Mouse (Mus musculus) left cerebral cortex, adult 18-20 months (tissue): ENCODE measurements at regions not wholly inside any gene's neighbourhood (a gene's known extent, or its start where the extent isn't known, plus 50 kb on each side); places are given as distances from the start of the nearest gene placed in this dataset.
"Not testable (repeated sequence)": the region's sequence is repeated elsewhere in the genome, so short reads cannot be mapped to it uniquely, and the experiment has no call there.

Experiments
- DNase-seq, 2 experiments: peaks; one replicate each; pipeline ENCODE4 v3.0.0; 2021 to 2022; ENCODE audit warnings: low spot score in 2 of 2, mixed read lengths in 1 of 2

DNA sequence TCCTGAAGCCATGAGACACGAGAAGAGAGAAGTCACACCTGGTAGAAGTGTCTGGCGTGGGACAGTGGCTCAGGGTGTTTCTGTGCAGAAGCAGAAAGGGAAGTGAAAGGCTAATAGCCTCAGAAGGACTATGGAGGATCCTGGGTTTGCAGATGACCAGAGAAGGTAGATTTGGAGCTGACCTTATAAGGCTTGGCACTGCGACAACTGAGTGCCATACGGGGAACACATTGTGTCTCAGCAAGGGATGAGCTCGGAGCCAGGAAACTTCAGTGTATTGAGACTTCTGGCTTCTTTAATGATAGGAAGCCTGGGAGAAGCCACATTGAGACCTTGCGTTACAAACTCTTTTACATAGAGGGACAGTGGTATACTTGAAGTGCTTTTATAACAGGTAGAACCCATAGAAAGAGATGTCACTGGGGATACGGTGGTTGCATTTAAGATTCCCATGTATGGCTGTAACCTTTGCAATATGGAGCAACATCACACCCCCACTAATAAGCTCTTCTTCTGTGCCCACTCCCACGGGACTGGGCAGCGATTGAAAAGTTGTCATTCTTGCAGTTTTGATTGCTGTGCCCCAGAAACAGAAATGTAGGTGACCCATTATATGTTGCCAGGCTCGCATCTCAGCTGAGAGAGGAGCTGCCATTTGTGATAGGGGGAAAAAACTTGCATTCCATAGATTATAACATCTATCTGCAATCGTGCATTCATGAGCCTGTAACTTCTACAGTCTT is 61.8 kb upstream of the Dync1i1 start:
- DNase-seq = no peak

DNA sequence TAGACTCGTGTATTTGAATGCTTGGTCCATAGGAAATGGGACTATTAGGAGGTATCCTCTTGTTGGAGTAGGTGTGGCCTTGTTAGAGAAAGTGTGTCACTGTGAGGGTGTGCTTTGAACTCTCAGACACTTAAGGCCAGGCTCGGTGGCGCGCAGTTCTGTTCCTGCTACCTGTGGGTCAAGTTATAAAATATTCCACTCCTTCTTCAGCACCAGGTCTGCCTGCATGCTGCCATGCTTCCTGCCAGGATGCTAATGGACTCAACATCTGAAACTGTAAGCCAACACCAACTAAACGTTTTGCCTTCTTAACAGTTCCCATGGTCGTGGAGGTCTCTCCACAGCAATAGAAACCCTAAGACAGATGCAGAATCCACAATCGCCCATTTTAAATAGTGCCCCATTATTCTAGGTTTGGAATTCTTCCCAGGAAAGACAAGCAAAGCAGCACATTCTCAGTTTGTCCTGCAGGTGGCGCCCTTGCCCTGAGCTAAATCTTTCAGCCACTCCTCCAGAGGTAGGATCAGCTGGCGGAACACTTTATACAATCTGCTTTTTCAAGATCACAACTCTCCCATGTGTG is 80.2 kb upstream of the Dync1i1 start:
- DNase-seq = peak; percentile 79 to 84

DNA sequence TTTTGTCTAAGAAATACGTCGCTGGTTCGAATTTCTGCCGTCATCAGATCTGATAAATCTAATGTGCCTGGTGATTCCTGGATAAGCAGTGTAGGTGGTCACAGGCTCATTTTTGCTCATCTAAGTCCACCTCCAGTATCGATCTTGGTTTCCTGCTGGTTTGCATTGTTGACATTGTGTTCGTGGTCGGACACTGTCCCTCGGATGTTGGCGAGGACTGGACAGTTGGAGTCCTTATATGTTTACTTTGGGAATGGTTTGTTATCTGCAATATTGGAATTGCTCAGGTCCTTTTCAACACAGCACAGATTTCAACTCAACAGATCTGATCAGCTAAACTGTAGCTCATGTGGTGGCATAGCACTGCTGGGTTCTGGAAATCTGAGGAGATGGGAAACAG is 91.2 kb upstream of the Dync1i1 start:
- no peak for DNase-seq

DNA sequence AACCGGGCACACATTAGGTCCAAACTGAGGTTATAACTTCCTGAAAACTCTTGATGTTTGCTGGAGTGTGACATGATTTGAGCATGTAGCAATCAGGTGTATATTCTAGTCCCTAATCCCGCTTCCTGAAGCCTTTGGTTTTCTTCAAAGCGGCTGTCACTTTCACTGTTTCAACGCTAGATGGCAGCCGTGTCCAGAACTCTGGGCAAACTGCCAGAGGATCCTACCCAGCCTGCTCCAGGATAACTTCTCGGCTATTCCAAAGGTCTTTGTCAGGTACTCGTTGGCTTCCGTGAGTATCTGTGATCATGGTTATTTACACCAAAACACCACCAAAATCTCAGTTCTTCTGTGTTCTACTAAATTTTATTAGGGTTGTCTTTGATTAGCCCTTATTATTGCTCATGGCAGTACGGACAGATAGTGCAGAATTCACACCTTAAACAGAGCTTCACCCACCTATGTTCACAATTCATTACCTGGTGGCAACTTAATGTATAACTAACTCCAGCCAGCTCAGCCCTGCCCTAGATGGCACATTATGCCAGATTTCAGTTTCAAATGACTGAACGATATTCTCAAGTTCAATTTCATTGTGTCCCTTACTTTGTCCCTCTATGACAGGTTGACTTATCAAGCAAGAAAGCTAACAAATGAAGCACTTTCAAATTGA is 92.3 kb upstream of the Dync1i1 start:
- DNase-seq = peak; percentile 48 to 61

DNA sequence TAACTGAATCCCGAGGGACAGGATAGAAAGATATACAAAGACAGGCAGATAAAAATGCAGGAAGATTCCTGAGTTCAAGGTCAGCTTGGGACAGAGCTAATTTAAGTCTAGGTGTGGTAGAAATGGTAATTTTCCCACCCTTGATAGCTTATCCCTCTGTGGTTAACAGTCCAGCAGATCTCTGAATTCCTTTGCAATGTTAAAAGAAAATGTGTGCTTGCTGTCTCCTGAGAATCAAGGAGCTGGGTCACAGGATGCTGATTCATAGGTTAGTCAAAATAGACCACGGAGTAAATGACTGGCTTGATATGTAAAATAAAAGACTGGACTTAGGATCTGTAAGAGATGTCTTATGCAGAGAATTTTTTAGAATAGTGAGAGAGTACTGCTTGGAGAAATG is 101.4 kb upstream of the Dync1i1 start:
- DNase-seq = no peak

DNA sequence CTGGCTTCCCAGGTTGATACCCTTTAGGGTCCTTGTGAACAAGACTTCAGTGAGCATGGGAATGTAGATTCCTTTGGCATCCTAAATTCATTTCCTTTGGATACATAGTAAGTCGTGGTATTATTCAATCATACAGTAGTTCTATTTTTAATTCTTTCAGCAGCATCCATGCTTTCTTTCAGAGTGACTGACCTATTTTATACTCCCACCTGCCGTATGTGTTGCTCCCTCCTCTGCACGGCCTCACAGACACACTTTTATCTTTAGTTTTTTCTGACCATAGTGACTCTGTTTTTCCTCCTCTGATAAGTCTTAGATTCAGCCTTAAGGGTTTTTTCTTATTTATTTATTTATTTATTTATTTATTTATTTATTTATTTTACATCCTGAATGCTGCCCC is 103.9 kb upstream of the Dync1i1 start:
- peak in 1 of 2 experiments; percentile 18 for DNase-seq

DNA sequence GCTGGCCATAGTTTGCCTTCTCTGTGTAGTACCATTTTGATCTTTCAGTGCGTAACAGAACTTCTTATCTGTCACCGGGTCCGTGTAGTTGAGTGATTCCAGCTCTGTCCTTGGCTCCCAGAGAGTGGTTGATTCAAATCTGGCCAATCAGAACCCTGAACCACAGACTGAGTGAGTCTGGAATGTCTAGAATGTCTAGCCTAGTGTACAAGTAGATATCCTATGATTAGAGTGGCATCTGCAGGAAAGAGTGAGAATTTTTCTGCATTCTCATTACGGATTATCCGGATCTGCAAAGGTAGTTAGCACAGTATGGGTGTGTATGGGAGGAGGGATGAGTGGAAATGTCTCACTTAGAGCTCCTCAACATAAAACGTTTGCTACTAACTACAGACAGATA is 97.9 kb upstream of the Pdk4 start:
- no peak for DNase-seq

DNA sequence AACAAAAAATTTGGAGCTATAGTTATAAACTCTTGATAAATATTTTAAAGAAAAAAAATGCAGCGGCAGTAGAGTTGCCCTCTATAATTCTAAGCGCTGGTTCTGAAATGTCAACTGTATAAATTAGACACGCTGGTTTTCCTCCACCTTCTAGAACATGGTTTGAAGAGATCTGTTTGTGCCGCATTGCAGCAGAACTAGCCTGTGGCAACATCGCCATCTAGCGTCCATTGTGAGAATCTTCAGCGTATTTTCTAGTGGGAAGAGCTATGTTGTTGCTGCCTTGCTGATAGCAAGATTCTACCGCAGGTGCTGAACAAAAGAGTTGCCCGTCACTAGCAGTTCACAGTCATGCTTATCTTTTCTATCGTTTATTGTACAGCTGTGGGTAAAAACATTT is 93.5 kb upstream of the Pdk4 start:
- peak; percentile 62 to 68 for DNase-seq

DNA sequence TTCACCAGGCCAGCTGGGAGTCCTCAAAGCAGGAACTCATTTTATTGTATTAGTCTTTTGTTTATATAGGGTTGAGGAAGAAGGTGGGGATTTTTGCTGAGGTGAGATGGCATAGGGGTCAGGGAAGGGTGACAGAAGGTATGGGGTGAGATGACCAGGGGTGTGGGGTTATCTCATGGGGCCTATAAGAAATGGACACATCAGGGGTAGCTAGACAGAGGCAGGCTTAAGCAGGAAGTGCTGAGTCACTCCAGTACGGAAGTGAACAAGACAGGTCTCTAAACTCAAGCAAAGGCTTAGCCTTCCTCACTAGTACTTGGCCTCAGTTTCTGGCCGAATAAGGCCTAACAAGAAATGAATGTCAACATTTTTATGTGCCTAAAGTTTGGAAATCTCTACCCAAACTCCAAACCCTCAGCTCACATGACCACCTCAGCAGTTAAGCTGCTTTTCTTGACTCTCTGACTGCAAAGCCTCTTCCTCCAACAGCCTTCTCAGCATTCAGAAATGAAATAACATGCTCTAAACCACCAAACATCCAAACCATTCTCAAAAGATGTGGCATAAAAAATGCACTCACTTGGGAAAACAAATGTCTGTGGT is 86.9 kb upstream of the Pdk4 start:
- DNase-seq = no peak

DNA sequence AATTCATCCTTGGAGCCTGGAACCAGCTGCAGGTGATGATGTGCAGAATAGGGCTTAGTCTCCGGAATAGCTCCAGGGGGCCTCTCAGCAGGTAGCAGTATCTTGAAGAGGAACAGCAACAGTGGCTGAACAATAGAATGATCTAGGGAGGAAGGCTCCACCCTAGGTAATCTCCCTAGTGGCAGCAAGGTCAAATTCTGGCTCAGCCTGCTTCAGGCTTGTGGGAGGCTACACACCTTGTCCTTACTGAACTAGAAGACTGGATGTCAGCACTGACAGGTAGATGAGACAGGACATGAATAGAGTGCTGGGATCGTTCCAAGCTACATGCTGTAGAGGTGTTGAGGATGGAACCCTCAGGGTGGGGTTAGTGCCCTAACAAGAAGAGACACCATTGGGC is 80.8 kb upstream of the Pdk4 start:
- DNase-seq = not testable (repeated sequence)

DNA sequence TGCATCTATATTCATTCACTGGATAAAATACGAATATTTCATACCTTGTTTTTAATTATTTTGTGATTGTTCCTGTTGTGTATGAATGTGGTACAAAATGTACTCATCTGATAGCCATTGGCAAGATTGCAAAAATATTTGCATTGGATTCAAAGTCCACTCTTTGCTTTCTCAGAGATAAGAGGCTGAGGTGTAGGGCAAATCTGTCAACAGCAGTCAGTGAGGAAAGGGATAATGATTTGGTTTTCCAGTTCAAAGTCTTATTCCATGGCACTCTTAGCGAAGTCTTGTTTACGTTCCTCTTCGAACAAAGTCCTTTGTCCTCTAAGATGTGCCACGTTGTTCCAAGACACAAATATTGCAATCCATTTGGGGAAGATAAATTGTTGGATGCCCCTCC is 70.5 kb upstream of the Pdk4 start:
- DNase-seq = no peak

DNA sequence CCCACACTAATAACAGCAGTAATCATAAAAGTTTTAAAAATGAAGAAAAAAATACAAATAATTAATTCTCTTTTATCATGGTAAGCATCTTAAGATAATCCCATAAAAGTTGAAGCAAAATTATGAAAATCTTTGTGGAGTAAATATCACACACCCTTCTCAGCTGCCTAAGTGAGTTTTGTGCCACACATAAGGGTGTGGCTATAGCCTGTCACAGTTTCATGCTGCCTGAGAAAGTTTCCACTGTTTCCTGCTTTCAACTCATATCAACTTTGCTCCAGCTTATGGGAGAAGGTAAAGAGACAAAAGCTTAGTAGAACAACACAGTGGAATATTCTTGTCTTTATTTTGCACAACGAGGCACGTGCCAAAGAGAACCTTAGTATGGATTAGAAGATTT is 68.9 kb upstream of the Pdk4 start:
- DNase-seq = no peak

DNA sequence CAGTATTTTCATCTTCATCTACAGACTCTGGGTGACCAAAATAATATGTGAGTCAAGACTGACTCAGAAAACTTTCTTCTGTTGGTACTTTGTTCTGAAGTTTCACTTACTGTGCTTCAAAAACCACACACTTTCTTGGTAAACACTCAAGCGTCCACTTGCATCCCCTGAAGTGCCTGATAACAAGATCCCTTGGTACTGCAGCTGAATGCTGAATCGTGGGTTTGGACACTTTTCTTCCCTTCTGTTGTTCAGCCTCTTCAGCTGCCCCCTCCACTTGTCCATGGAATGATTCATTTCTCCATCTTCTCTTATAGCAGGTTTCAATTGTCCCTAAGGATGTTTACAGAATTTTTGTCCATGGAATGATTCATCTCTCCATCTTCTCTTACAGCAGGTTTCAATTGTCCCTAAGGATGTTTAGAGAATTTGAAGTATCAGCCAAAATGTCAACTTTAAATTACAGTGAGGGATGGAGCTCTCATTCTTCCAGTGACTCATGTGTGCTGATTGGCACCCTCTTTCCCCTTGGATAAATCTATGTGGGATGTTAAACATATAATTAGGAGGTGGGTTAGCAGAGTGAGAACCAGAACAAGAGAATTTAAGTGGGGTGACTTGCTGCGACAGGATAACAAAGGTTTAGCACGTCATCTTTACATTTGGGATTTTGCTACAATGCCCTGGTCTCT is 57.7 kb upstream of the Pdk4 start:
- no peak for DNase-seq

DNA sequence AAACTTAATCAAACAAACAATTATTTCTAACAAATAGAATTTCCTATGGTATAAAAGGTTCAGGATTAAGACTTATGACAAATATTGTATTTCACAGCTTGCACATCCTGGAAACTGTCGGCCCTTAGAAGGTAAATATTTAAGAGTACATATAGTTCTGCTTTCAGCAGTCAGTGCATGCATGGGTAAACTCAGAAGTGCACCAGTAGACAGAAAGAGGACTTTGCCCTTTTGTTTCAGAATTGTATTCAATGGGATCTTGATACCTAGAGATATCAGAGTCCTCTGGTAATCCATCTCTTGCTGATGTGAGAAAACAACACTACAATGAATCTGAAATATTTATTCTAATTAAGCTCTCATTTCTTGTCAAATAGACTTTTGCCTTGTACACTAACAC is 54.0 kb upstream of the Pdk4 start:
- no peak for DNase-seq
